Mouse (Mus musculus) hindlimb bud, embryonic 11.5 days (tissue): ENCODE data around the gene Stk24.

ENCODE experiments used
- DNase-seq: peaks from one replicate; pipeline ENCODE4 v3.0.0-alpha.2; 2012; ENCODE audit warnings: low read depth, low spot score; ENCODE audit errors: extremely low spot score

The Stk24 gene

DNA sequence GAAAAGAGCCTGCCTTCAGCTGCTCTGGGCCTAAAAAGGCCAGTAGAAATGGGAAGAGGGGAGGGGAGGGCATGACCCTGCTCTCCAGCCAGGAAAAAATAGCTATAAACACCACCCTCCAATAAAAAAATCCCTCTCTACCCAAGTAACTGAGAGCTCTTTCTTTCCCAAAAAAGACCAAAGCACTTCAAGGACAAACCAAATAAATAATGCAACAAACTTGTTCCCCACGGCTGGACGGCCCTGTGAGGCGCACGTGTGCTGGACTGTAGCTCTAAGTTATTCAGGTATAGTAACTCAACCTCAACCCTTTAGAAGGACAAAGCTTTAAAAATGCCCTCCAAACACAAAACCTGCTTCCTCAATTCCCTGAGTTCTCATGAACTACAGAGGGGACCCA, 28.1 kb downstream of the Stk24 start:
- DNase-seq = no peak

DNA sequence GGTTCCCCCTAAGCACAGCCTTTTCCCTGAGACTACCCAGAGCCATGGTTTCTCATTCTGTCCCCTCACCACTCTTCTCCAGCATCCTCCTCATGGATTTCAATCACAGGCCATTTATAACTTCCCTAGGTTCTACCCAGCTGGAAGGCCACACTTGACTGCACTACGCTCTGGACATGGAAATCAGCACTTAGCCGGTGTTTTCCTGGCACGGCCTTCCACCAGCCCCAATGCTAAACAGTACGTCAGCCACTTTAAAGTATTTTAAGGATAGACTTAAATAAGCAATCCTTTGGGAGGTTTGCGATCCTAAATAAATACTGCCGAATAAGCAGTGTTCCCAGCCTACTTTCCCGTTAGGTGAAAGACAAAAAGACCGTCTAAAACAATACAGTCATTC, 29.8 kb downstream of the Stk24 start:
- DNase-seq = no peak

DNA sequence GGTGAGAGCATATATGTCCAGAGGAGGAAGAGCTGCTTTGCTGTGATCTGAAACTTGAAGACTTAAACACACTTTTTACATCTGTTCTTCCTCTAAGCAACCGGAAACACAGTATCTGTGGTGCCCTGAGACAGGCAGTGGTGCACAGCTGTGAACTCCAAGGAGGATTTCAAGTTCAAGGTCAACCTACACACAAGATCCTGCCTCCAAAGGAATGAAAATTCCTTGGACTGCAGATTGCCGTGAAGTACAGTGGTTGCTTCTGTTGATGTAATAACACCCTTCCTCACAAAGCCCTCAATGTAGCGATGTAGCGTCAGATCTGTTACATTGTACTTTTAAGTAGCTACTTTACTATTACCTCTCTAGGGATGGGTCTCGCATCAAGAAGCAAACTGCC, 30.5 kb downstream of the Stk24 start:
- DNase-seq = no peak

DNA sequence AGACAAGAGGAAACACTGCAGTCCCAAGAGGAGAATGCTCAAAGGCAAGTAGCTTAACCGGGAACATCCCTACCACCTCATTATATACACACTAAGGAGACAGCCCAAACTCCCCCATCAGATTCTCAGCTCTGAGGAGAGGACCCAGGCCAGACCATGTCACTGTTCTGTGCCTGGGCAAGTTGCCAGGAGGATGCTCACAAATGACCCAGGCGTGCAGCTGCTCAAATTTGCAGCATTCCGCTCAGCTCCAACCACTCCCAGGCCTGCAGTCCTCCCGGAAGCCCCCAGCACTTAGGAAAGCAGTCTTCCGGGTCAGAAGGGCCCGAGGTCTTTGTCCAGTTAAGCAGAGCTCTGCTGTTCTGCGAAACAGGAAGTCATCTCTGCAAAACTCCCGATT, 31.6 kb downstream of the Stk24 start:
- no peak for DNase-seq

DNA sequence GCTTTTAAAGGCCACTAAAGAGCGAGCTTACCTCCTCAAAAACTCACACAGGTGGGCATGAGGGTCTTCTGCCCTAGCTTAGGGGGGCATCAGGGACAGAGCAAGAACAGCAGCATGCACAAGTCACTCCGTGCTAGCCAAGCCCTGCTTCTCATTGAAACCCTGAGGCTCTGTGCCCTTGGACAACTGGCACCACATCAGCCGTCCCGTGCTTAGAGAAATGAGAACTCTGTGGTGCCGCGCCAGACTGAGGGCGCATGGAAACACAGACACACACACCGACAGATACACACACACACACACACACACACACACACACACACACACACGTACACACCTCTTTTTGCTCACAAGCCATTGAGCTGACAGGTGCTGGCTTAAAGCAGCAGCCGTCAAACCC, 32.7 kb downstream of the Stk24 start:
- no peak for DNase-seq

DNA sequence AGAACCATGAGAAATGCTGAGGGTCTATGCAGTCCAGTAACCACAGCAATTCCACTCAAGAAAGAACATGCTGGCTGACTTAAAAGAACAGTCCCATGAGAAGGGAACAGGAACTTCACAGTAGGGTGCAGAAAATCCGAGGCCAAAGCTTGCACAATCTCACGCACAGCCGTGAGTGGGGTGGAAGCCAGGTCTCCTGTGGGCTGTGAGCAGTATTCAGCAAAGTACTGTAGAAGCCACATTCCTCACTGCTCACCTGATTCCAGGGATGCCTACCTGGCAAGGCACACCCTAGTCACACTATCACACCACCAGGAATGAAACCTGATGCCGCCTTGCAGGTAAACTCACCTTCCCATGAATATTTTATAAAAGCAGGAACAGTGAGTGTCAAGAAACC, 33.2 kb downstream of the Stk24 start:
- DNase-seq = no peak

DNA sequence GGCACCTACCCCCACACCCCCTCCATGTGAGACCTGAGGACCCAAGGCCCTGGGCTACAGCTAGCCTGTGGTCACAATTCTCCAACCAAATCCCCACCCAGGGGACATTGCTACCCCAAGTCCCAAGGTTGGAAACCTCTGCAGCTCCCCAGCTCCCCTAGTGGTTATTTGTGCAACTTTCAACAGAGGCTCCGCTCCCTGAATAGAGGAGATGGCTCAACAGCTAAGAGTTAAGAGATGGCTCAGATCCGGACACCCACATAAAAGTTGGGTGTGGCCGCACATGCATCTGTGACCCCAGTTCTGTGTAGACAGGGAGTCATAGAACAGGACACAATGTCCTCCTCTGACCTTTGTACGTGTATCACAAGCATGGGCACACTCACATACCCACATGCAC, 33.8 kb downstream of the Stk24 start:
- no peak for DNase-seq

DNA sequence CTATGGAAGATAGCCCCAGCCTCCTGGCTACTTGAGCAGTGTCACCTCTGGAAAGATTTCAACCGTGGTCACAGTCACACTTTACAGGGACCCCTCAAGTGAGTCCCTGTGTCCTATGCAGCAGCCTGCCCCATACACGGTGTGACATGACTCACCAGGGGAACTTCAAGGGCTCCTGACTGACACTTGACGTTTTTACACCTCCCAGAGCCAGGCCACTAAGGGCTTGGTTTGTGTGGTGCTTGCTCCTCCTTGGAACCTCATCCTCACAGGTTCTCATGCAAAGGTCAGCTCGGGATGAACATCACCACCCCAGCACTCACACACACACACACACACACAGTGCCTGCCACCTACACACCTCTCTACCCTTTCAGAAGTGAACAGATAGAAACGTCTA, 34.9 kb downstream of the Stk24 start:
- no peak for DNase-seq

DNA sequence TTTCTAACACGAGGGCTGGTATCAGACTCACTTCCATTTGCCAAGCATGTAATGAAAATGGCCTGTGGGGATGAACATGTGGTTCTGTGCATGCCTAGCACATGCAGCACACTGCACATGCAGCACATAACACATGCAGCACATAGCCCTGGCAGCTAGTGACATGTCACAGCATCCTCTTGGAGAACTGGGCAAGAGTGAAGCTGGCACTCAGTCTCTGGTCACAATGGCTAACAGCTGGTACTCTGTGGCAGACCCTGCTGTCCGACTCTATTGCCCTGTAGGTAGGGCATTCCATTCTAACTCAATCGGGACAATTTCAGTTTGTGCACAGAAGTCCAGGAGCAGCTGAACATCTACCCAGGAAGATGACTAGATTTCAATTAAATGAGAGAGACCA, 36.9 kb downstream of the Stk24 start:
- DNase-seq = no peak

DNA sequence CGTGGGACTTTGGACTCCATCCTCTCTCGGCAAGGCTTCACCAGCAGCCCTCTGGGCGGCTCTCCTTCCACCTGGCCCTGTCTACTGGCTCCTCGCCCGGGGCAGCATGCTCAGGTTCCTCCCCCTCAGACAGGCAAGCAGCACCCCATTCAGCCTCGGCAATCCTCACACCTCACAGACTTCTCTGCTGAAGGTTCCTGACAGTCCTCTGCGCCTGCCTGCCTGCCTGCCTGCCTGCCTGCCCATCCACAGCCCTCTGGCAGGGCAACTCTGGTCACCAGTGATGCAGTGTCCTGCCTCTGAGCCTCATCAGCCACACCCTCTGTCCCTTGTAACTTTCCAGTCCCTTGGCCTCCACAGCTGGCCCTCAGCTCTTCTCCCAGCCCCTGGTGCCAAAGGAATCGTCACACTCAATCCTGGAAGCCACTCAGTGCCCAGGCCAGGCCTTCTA, 39.8 kb downstream of the Stk24 start:
- no peak for DNase-seq

DNA sequence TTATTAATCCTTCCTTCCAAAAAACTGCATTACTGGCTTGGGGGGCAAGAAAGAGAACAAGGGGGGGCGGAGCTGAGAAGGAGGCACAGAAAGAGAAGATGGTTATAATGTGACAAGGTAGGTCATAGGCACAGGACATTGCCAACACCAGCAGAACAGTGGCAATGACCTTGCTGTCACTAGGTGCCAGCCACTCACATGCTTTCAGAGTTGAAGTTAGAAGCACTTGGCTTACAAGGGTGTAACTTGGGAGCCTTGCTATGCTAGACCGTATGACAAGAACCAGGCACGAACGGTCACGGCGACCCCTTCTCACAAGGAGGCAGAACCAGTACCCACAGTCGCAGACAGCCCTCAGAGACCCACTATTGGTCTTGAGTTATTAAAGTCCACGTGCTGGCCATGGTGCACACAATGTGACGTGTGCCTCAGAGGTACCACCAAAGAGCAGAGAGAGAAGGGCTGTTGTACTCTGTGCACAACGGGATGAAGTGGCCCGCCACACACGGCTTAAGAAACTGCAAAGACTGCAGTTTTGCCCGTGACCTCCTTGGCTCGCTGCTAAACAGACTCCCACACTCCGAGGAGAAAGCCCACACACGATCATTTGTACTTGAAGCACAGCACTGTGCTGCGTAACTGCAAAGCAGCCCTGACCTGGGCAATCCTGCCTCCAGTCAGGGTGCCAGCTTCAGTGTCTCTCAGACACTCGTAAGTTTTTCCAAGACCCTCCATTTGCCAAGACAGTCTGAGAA, 40.8 kb downstream of the Stk24 start:
- no peak for DNase-seq

DNA sequence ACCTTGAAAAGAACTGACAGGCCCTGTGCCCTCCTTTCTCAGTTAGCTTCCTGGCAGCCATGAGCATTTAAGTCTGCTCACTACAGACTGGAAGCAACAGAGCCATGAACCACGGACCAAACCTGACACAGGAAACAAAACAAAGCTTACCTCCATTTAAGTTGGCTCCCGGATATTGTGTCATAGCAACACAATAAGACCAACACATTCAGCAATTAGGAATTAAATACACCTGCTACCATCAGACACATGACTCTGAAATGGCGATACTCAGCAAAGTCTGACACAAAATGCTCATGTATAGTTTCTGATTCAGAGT, 49.8 kb downstream of the Stk24 start:
- no peak for DNase-seq

DNA sequence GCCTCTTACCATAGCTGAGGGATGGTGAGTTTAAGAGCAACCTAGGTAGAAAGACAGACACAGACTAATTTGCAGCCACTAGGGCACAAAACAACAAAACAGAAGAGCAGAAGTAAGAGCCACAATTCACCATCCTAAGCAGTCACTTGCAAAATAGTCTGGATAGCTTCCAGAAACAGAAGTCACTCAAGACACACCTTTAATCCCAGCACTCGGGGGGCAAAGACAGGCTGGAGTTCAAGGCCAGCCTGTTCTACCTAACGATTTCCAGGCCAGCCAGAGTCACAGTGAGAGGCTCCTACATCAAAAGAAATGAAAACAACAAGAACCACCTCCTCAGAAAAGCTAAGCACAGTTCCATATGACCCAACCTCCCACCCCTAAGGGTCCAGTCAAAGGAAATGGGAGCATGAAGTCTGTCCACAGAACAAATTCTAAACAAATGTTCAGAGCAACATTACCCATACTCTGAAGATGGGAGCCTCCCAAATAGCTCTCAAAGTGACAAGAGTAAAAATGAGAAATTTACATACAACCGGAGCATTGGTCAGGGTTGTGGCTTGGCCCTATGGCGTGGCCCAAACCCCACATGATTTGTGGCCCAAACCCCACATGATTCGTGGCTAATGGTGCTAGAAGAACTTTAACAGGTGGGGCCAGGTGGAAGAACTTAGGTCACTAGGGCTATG, 50.3 kb downstream of the Stk24 start:
- no peak for DNase-seq

DNA sequence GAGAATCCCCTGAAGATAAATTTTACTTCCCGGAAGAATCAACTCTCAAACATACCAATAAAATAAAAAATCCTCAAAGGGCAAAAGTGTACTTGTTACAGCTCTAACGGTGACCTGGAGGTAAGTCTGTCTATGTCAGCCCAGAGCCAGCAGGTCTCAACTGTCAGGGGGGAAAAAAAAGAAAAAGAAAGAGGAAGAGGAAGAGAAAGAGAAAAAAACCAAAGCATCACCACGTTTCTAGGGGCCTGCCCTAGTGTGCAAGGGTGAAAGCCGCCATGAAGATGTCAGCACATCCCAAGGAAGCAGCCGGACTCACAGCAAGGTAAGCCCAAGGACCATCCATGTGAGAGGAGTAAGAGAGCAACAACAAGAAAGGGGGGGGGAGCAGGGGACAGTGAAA, 50.9 kb downstream of the Stk24 start:
- DNase-seq = no peak

DNA sequence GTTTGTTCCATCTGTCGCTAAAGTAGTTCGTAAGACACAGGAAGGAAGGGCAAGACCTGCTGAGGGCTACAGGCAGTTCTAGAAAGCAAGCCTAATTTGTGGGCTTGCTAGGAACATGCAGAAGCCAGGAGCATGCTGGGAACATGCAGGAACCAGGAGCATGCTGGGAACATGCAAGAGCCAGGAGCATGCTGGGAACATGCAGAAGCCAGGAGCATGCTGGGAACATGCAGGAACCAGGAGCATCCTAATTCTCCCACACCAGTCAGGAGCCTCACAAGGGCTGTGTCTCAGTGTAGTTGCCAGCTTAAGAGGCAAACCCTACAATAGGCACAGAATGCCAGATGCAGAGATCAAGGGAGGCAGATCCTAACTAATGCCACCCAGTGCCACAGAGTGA, 53.4 kb downstream of the Stk24 start:
- no peak for DNase-seq

DNA sequence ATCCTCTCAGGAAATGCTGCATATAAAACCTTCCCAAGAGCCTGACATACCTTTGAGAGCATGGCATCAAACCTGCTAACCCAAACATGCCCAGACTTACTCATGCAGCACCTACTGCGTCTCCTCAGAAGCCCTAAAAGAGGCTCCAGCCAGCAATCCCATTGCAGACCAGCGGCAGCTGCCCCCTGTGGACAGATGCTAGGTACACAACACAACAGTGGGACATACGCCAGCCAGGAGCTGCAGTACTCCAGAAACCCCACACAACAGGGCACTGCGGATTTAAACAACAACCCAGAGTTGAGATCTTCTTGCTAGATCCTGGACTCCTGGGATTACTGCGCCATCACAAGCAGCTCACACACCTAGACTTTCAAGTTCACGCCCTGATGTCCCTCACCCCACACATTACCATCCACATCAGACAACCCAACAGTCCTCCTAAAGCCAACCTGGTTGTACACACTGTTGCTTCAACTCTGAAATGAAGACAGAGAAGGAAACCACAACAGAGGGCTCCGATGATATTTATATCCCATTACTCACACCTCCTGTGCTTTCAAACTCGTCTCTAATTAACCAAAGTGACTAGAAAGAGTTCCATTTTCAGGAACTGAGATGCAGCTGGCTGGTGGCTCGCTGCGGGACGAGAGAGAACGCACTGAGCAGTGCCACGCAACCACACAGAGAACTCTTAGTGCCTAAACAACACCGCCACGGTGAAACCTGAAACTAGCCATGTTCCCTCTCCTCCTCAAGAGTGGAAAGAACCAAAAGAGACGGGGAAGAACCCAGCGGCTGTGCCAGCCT, 55.1 kb downstream of the Stk24 start:
- no peak for DNase-seq

DNA sequence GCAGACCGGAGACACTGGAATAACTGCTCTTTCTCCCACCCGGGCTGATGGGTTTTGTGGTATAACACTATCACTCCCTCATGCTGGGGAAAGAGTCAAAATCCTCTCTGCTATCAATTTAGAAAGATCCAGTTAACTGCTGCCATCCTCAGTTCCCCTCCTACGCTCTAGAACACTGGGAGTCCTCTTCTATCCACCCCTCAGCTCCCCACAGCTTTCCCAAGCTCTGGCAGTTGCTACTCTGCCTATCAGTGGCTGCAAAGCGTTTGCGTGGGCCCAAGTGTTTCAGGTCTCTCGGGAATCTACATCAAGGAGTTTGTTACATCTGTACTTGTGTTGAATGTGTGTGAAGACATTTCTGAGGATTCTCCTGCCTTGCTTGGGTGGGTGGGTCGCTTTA, 57.2 kb downstream of the Stk24 start:
- no peak for DNase-seq

DNA sequence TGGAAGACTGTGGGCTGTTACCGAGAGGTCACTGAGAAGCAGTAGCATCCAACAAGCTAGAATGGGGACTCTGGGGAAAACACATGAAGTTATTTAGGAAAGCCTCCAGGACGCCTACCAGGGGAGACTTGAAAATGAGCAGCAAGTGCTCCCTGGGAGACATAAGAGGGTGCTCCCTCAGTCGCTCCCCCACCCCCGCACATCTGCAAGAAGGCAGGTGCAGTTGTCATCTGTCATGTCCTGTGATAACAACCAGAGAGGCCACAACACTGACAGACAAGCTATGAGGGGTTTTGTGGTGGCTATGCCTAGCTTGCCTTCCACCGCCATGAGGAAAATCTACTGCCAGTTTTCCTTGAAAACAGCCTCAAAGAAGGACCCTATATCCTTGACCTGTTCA, 57.7 kb downstream of the Stk24 start:
- DNase-seq = no peak

DNA sequence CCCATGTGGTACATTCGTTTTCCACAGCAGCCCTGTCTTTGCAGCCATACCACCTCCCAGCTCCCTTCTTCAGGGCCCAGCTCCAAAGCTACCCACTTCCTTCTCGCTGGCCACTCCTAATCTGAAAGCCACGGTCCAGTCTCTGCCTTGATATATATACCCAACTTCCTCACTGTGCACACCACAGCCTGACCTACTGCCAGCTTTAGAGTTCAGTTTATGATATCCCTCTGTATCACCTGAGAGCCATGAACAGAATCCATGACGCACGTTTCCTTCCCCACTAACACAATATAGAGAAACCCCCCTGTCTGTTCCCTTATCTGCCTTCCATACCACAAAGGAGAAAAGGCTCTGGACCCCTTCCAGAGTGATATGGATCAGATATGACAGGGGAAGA, 61.4 kb downstream of the Stk24 start:
- DNase-seq = no peak

DNA sequence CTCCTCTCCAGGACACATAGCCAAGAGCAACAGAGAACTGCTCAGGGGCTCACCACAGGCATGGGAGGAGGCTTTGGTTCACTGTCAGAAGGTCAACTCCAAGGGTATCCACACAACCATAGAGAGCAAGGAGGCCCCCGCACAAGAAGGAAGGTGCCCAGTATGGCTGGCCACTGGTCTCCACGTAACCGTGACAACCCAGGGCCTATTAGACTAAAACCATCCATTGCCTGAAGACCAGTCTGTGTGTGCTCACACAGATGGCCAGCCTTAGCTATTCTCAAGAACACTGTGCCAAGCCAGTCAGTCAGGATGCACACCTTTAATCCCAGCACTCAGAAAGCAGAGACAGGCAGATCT, 62.5 kb downstream of the Stk24 start:
- DNase-seq = no peak

DNA sequence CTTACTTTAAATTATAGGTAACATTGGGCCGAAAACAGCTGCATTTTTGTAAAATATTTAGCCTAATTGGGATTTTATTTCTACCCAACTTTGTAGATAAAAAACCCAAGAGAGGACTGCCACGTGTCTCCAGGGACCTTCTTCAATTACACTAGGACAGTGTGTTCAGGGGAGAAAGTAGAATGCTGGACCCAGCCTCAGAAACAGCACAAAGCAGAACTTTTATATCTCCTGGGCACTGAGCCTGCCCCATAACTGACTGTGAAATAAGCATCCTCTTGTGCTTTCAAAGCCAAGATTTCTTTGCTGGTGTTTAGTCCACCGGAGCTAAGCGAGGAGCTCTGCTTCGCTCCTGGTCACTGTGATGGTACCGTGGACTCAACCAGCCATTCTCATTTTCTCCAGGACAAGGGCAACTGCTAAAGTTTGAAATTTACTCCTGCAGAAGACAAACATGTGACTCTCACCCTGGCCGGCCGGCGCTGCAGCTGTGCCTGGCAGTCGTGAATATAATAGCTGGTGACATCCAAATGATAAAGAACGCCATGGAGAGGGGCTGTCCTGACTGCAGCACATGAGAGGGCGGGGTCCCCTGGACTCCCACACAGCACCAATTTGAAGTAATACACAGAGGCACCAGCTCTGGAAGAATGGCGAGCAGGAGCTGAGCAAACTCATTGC, 63.0 kb downstream of the Stk24 start:
- no peak for DNase-seq

DNA sequence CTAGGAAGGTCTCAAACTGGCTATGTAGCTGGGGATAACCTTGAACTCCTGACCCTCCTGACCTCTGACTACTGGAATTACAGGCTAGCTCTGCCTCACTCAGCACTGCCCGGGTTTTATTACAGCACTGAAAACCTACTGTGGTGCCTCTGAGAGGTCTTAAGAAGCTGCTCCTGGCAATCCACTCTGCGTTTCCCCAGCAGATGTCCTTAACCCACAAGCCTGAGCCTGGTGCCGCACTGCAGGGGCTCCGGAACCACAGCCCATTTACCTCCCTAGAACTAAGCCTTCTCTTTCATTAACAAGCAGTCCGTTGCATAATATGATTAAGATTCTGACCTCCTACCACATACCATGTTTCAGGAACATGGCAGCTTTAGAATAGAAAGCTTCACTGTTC, 63.7 kb downstream of the Stk24 start:
- no peak for DNase-seq
